ENCODE assay signal across 24 mouse cellular contexts in genomic region chr1:132301242-132301641, GRCm38 (mm10). TPM values are rescaled to one million over a fixed set of nuclear protein-coding genes. Genes with fewer than 3 reads are reported as not detected.
DNase-seq lines count a peak whose midpoint lies in the region; ATAC-seq and TF ChIP-seq lines count a peak whose summit lies in the region.
"Had no signal": no experiment of that assay in that cellular context is flagged by ENCODE, and none has a peak within 500 bp of the region (broad histone marks: within the 10 kb centered on the region; RNA-seq: fewer than 3 reads in every experiment).

No protein-coding gene starts in this region.

- no peaks in the 10 kb centered on the region for H3K36me3 ChIP-seq in hindbrain, embryonic 14.5 days (replicated peaks; ENCODE audit: control insufficient read depth, insufficient read depth)
- no peaks in the 10 kb centered on the region for H3K36me3 ChIP-seq in midbrain, embryonic 10.5 days
- H3K36me3 ChIP-seq in midbrain, postnatal 0 days (ENCODE audit: insufficient read depth, low read length), result peaks cover 5% of the 10 kb centered on the region; the same call in 1 of the 2 replicates
- H3K36me3 ChIP-seq: forebrain, embryonic 12.5 days; intestine, embryonic 15.5 days; kidney, embryonic 15.5 days; liver, embryonic 12.5 days; stomach, embryonic 15.5 days had no signal

- H3K27ac ChIP-seq in hindbrain, embryonic 14.5 days, result no peak overlapping the region
- peak overlapping the region; percentile 61; the same call in 1 of the 2 replicates for H3K27ac ChIP-seq in midbrain, embryonic 10.5 days (replicated peaks)
- H3K27ac ChIP-seq in midbrain, postnatal 0 days (ENCODE audit: low read depth, low read length), result no peak overlapping the region
- H3K27ac ChIP-seq: forebrain, embryonic 12.5 days; intestine, embryonic 15.5 days; kidney, embryonic 15.5 days; liver, embryonic 12.5 days; stomach, embryonic 15.5 days had no signal

- no peaks in the 10 kb centered on the region for H3K9me3 ChIP-seq in hindbrain, embryonic 14.5 days (ENCODE audit: control insufficient read depth, low read length)
- no peaks in the 10 kb centered on the region for H3K9me3 ChIP-seq in midbrain, embryonic 10.5 days (replicated peaks)
- no peaks in the 10 kb centered on the region for H3K9me3 ChIP-seq in midbrain, postnatal 0 days (ENCODE audit: low read length)
- H3K9me3 ChIP-seq: forebrain, embryonic 12.5 days; intestine, embryonic 15.5 days; kidney, embryonic 15.5 days; liver, embryonic 12.5 days; stomach, embryonic 15.5 days had no signal

- TF ChIP-seq CTCF in midbrain, postnatal 0 days (IDR thresholded peaks at IDR 0.05), result no peak

- peak; percentile 16 for DNase-seq in cerebellum, adult 11-12 months
- DNase-seq in cerebellum, adult 8-10 months, result no peak
- no peak for DNase-seq in hindbrain, embryonic 14.5 days (ENCODE audit: low spot score)
- DNase-seq in midbrain, embryonic 10.5 days (ENCODE audit: low spot score), result no peak
- DNase-seq in midbrain, postnatal 0 days (ENCODE audit: low spot score), result no peak
- no peak for DNase-seq in lung, postnatal 10 days
- no peak for DNase-seq in left cerebral cortex, postnatal 10 days (ENCODE audit: extremely low spot score in 1 of 2, low spot score in 2 of 2)
- DNase-seq: cerebellum, postnatal 36 days; heart, adult 11 months; heart, postnatal 36 days; kidney, postnatal 4 days; layer of hippocampus, adult 9-11 months; lung, adult 2 months; lung, postnatal 36 days; right cerebral cortex, postnatal 25 days; thymus, adult 2 months had no signal

- H3K4me3 ChIP-seq in hindbrain, embryonic 14.5 days (replicated peaks; ENCODE audit: low read length), result no peak overlapping the region
- no peak overlapping the region; the same call in 1 of the 2 replicates for H3K4me3 ChIP-seq in midbrain, embryonic 10.5 days
- no peak overlapping the region for H3K4me3 ChIP-seq in midbrain, postnatal 0 days (ENCODE audit: low read depth, low read length)
- H3K4me3 ChIP-seq: forebrain, embryonic 12.5 days; intestine, embryonic 15.5 days; kidney, embryonic 15.5 days; liver, embryonic 12.5 days; stomach, embryonic 15.5 days had no signal

- 0 out of 2 replicates have a peak, but pooled peaks cover 7% of the 10 kb centered on the region for H3K27me3 ChIP-seq in hindbrain, embryonic 14.5 days (ENCODE audit: control insufficient read depth, insufficient read depth, low read length)
- H3K27me3 ChIP-seq in midbrain, embryonic 10.5 days (ENCODE audit: low read depth, poor library complexity, severe bottlenecking), result peaks cover 73% of the 10 kb centered on the region
- no peaks in the 10 kb centered on the region for H3K27me3 ChIP-seq in midbrain, postnatal 0 days (ENCODE audit: insufficient read depth, low read length)

- H3K4me1 ChIP-seq in hindbrain, embryonic 14.5 days (replicated peaks; ENCODE audit: control insufficient read depth, insufficient read depth, low read length), result peaks cover 26% of the 10 kb centered on the region
- H3K4me1 ChIP-seq in midbrain, embryonic 10.5 days, result peaks cover 92% of the 10 kb centered on the region
- peaks cover 25% of the 10 kb centered on the region for H3K4me1 ChIP-seq in midbrain, postnatal 0 days (ENCODE audit: insufficient read depth, low read length)

- no peak for ATAC-seq in hindbrain, embryonic 14.5 days (ENCODE audit: low FRiP score)
- ATAC-seq in midbrain, postnatal 0 days (ENCODE audit: low FRiP score), result no peak
- ATAC-seq: intestine, embryonic 15.5 days; liver, embryonic 12.5 days had no signal

- H3K9ac ChIP-seq in hindbrain, embryonic 14.5 days, result no peak overlapping the region
- peak overlapping the region; percentile 33; the same call in 1 of the 2 replicates for H3K9ac ChIP-seq in midbrain, postnatal 0 days (replicated peaks; ENCODE audit: low read length, poor library complexity, severe bottlenecking)
- H3K9ac ChIP-seq: forebrain, embryonic 12.5 days; intestine, embryonic 15.5 days; kidney, embryonic 15.5 days; liver, embryonic 12.5 days; stomach, embryonic 15.5 days had no signal

- intact Hi-C loops in left cerebral cortex, postnatal 10 days (cut with DNase I), result no loop called here

- WGBS in hindbrain, embryonic 14.5 days, result 80% methylated on average over 5 of the region's 5 CpGs
- WGBS in midbrain, embryonic 10.5 days, result 96% methylated on average over 5 of the region's 5 CpGs
- WGBS in midbrain, postnatal 0 days, result 84% methylated on average over 5 of the region's 5 CpGs

- H3K4me2 ChIP-seq in hindbrain, embryonic 14.5 days (replicated peaks), result peak overlapping the region; percentile 99
- peak overlapping the region; percentile 97 for H3K4me2 ChIP-seq in midbrain, postnatal 0 days (ENCODE audit: low read depth, low read length, poor library complexity, severe bottlenecking)
- H3K4me2 ChIP-seq: forebrain, embryonic 12.5 days; intestine, embryonic 15.5 days; kidney, embryonic 15.5 days; liver, embryonic 12.5 days; stomach, embryonic 15.5 days had no signal

RNA-seq across cellular contexts. Expression of gene Klhdc8a, which starts 2.8 kb away (rescaled TPM):
- 8.5 and 10.4 TPM in 2 replicates for polyA plus RNA-seq in hindbrain, embryonic 14.5 days (2014; fragmentation: Nextera tagmentation; extraction: Ambion mirVana)
- 1.4 and 2.8 TPM in 2 replicates for polyA plus RNA-seq in midbrain, embryonic 10.5 days (2016; fragmentation: Nextera tagmentation; extraction: Ambion mirVana)
- total RNA-seq in midbrain, postnatal 0 days (2014; rRNA removed), result 29.5 and 31.1 TPM in 2 replicates
- polyA plus RNA-seq in midbrain, postnatal 0 days (2015; fragmentation: Nextera tagmentation; extraction: Ambion mirVana), result 12.4 and 14.8 TPM in 2 replicates
- 10 to 100 TPM; 18.4 to 19.8 TPM for total RNA-seq in left cerebral cortex, postnatal 10 days (2021)
- total RNA-seq: CH12.LX, MEL had no signal
- polyA plus RNA-seq: limb, embryonic 11.5 days had no signal

RNA-seq across cellular contexts. Expression of gene Nuak2, which starts 14.7 kb away (rescaled TPM):
- polyA plus RNA-seq in hindbrain, embryonic 14.5 days (2014; fragmentation: Nextera tagmentation; extraction: Ambion mirVana), result 10.7 and 14.0 TPM in 2 replicates
- 87.1 and 101 TPM in 2 replicates for polyA plus RNA-seq in midbrain, embryonic 10.5 days (2016; fragmentation: Nextera tagmentation; extraction: Ambion mirVana)
- total RNA-seq in midbrain, postnatal 0 days (2014; rRNA removed), result 7.0 and 7.1 TPM in 2 replicates
- 9.9 TPM in 2 replicates for polyA plus RNA-seq in midbrain, postnatal 0 days (2015; fragmentation: Nextera tagmentation; extraction: Ambion mirVana)
- 1 to 10 TPM; 1.1 to 1.3 TPM for total RNA-seq in left cerebral cortex, postnatal 10 days (2021)
